Mouse (Mus musculus) c-Kit-positive CD71-negative TER-119-negative erythroid progenitor cells, embryonic 14.5 days (primary cell): ENCODE results near the gene Trim6.
A peak's percentile ranks its signal among the peaks of the same experiment; 100 is the strongest.
"Not testable (repeated sequence)": the region's sequence is repeated elsewhere in the genome, so short reads cannot be mapped to it uniquely, and the experiment has no call there.

Experiments used
- DNase-seq: peaks from one replicate; pipeline ENCODE4 v3.0.0-alpha.2; 2013; ENCODE audit warnings: low read depth

The Trim6 gene

GRCm38 (mm10) chr7:104218701-104219569, at the start of gene Trim6:
TSS of gene Trim6 (plus strand) at chr7:104218793.
- no peak for DNase-seq

- peak; percentile 44 for DNase-seq
Measured at GRCm38 (mm10) chr7:104169634-104170204, 48.9 kb upstream of the Trim6 start.

DNA sequence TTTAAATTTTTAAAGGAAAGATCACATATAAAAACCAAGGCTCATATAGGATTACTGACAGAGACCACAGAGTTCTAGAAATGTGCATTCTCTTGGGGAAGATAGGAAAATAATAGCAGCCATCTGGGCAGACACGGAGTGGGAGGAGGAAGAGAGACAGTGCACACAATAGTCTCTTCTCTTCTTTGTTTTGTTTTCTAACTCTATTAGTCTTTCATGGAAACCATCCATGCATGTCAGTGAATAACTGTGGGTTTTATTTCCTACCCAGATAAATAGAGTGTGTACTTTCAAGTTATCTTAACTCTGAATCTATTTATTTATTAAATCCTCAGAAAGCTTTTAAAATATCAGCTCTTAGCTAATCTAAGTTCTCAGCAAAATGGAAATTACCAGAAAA, 43.5 kb upstream of the Trim6 start:
- no peak for DNase-seq

- no peak for DNase-seq
Measured at GRCm38 (mm10) chr7:104178422-104179054, 40.1 kb upstream of the Trim6 start.

- no peak for DNase-seq
Measured at GRCm38 (mm10) chr7:104179074-104179473, 39.5 kb upstream of the Trim6 start.

DNA sequence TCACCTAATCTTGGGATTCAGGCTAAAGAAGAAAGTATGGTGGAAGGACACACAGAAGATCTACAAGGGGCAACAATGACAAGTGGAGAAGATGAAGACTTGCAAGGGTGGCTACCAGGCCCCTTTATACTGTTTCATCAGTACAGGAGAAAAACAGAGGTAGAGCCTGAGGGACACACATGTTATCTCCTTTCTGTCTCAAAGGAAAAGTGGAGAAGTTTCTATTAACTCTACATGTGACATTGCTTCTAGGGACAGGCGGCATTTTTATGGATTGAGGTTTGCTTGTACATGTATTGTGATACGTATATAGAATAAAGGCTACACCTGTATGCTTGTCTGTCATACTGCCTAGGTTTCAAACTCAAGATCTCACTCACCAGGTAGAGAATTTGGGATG, 35.3 kb upstream of the Trim6 start, which contains the start of gene Olfr648:
Gene Olfr648, minus strand, starts transcription at position 101 of the 400 bp plus-strand sequence.
- no peak for DNase-seq

DNA sequence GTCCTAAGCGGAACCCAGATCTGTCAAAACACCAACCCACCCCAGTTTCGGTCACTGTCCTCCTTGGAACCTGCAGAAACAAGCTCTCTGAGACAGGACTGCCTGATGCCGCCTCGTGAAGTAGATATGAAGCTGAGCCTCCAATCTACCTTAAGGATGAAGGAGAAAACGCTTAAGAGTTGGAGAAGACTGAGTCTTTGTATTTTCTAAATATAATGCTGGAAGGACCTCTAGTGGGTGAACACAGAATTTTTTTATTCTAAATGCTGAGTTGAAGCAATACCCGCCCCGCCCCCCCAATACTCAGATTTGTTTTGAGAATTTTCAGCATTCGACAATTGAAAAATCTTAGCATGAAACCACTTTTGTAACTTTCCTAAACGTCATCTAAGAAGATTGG, 27.3 kb upstream of the Trim6 start:
- DNase-seq: no peak

DNA sequence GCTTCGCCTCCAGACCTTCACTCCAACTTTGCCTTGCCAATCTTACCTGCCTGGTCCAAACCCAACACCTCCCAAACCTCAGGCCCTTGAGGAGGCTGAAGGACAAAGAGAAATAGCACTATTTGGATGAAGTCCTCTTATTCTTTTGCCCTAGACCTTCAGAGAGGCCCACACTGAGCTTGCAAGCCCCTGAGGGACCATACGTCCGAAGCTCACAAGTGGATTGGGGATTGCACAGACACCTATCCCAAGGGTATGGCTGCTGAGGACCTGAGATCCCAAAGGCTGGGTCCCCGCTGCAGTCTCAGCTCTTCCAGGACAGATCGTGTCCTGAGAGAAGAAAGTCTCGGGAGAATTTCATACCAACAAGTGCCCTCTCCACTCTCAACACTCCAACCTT, 22.7 kb upstream of the Trim6 start, which contains the start of gene Olfr649:
Gene Olfr649, minus strand, starts transcription at position 101 of the 400 bp plus-strand sequence.
- DNase-seq: no peak

GRCm38 (mm10) chr7:104199822-104200221, 18.8 kb upstream of the Trim6 start:
- peak; percentile 56 for DNase-seq

GRCm38 (mm10) chr7:104206197-104206596, 12.4 kb upstream of the Trim6 start:
- no peak for DNase-seq

DNA sequence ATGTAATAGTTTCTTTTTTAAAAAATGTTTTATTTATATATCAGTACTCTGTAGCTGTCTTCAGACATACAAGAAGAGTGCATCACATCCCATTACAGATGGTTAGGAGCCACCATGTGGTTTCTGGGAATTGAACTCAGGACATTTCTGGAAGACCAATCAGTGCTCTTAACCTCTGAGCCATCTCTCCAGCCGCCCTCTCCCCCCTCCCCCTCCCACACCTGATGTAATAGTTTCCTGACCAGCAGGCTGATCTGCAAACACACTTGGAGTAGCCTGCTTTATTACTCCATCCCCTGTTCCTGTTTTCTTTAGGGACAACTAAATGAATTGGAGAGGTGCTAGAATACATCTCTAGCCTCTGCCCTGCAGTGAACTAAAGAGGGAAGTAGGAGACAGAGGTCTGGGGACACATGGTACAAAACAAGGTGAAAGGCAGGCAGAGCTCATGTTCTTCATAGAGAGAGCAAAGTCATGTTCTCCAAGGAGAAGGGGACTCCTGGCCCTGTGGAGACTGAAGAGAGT, 2.5 kb upstream of the Trim6 start:
- no peak for DNase-seq

DNA sequence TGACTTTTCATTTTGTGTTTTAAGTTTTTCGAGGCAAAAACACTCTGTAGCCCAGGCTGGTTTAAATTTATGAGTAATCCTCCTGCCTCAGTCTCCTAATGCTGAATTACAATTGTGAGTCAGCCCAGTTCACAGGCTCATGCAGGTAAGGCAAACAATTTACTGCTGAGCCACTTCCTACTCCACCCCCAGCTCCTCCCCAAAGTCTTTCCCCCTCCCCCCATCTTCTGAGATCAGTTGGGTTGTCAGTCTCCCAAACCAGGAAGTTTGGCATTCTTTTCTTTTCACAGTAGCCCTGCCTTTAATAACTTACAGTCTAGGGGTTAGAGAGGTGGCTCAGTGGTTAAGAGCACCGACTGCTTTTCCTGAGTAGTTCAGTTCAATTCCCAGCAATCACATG, 712 bp upstream of the Trim6 start:
- no peak for DNase-seq

- DNase-seq: no peak
Measured at GRCm38 (mm10) chr7:104231203-104231602, 12.6 kb downstream of the Trim6 start.

DNA sequence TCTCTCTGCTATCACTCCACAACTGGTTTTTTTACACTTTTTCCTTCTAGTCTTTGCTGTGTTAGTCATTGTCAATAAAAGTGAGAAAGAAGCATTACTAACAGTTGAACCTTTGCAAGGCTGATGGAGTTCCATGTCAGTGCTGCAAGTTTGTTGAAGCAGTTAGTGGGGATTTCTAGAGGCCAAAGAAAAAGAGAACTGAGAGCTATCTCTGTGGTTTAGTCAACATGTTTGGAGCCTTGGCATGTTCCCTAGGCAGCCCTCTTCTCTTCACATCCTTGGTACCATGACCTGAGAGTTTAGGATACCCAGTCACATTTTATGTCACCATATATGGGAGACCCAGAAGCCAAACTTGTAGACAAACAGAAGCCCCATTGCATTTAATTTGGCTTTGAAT, 22.3 kb downstream of the Trim6 start:
- DNase-seq: no peak

DNA sequence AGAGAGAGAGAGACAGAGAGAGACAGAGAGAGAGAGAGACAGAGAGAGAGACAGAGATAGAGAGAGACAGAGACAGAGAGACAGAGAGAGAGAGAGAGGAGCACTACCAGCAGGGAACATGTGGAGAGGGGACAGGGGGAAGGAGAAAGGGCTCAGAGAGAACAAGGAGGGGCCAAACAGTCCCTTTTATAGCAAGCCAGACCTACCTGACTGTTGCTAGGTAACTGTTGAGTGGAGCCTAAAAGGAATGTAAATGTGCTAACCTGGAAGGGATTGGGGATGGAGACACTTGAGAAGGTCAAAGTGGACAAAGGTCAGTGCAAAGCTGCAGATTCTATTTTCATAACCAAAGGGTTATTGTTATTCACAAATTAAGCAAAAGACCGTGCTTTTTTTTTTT, 25.0 kb downstream of the Trim6 start:
- no peak for DNase-seq

- peak; percentile 69 for DNase-seq
Measured at GRCm38 (mm10) chr7:104244287-104245181, 25.9 kb downstream of the Trim6 start, which contains the start of gene Trim34a. TSS of gene Trim34a (plus strand) at chr7:104244457.

GRCm38 (mm10) chr7:104260380-104260779, 41.8 kb downstream of the Trim6 start:
- not testable (repeated sequence) for DNase-seq

- not testable (repeated sequence) for DNase-seq
Measured at GRCm38 (mm10) chr7:104265335-104265734, 46.7 kb downstream of the Trim6 start.

- not testable (repeated sequence) for DNase-seq
Measured at GRCm38 (mm10) chr7:104279361-104279760, 60.8 kb downstream of the Trim6 start.
